9 mouse cellular contexts compared by ENCODE assay signal in genomic region chr8:9771606-9772518, GRCm38 (mm10). TPM values are rescaled to one million over a fixed set of nuclear protein-coding genes. Genes with fewer than 3 reads are reported as not detected.
DNase-seq lines count a peak whose midpoint lies in the region; ATAC-seq and TF ChIP-seq lines count a peak whose summit lies in the region.
"Had no signal": no experiment of that assay in that cellular context is flagged by ENCODE, and none has a peak within 500 bp of the region (broad histone marks: within the 10 kb centered on the region; RNA-seq: fewer than 3 reads in every experiment).

No protein-coding gene starts in this region.

- peak overlapping the region; percentile 87 for H3K4me2 ChIP-seq in forebrain, postnatal 0 days (ENCODE audit: low read depth)
- peak overlapping the region; percentile 83 for H3K4me2 ChIP-seq in midbrain, postnatal 0 days (ENCODE audit: low read depth, low read length, poor library complexity, severe bottlenecking)

- no peaks in the 10 kb centered on the region for H3K4me1 ChIP-seq in forebrain, postnatal 0 days (ENCODE audit: insufficient read depth)
- no peaks in the 10 kb centered on the region for H3K4me1 ChIP-seq in midbrain, postnatal 0 days (ENCODE audit: insufficient read depth, low read length)

- peak; percentile 72 for DNase-seq in heart, adult 11 months
- no peak for DNase-seq in heart, adult 18-20 months
- DNase-seq in cerebellum, adult 18-20 months: peak; percentile 70 to 71
- DNase-seq in forebrain, postnatal 0 days: peak; percentile 55
- peak; percentile 22 for DNase-seq in left cerebral cortex, adult 11 months (ENCODE audit: low spot score)
- DNase-seq in midbrain, postnatal 0 days (ENCODE audit: low spot score): peak; percentile 60
- no peak for DNase-seq in thymus, adult 18-20 months
- DNase-seq in kidney, postnatal 25 days: no peak

- peak overlapping the region; percentile 81 for H3K9ac ChIP-seq in forebrain, postnatal 0 days
- peak overlapping the region; percentile 85 for H3K9ac ChIP-seq in midbrain, postnatal 0 days (replicated peaks; ENCODE audit: low read length, poor library complexity, severe bottlenecking)

- H3K36me3 ChIP-seq in forebrain, postnatal 0 days (ENCODE audit: insufficient read depth): no peaks in the 10 kb centered on the region
- H3K36me3 ChIP-seq in midbrain, postnatal 0 days (ENCODE audit: insufficient read depth, low read length): no peaks in the 10 kb centered on the region

- no peaks in the 10 kb centered on the region; the same call in 1 of the 2 replicates for H3K27me3 ChIP-seq in forebrain, postnatal 0 days (ENCODE audit: insufficient read depth, low read length)
- H3K27me3 ChIP-seq in midbrain, postnatal 0 days (ENCODE audit: insufficient read depth, low read length): no peaks in the 10 kb centered on the region

- ATAC-seq in forebrain, postnatal 0 days: peak; percentile 64
- peak; percentile 56 for ATAC-seq in midbrain, postnatal 0 days (ENCODE audit: low FRiP score)

- no peaks in the 10 kb centered on the region for H3K9me3 ChIP-seq in forebrain, postnatal 0 days (ENCODE audit: low read length)
- H3K9me3 ChIP-seq in midbrain, postnatal 0 days (ENCODE audit: low read length): no peaks in the 10 kb centered on the region

- TF ChIP-seq CTCF in forebrain, postnatal 0 days (IDR thresholded peaks at IDR 0.05; ENCODE audit: low read depth): no peak; the same call in 1 of the 2 replicates
- TF ChIP-seq CTCF in midbrain, postnatal 0 days (IDR thresholded peaks at IDR 0.05): peak; percentile 14; the same call in 1 of the 2 replicates

- H3K4me3 ChIP-seq in forebrain, postnatal 0 days (ENCODE audit: low read depth, low read length): peak overlapping the region; percentile 76
- peak overlapping the region; percentile 70 for H3K4me3 ChIP-seq in midbrain, postnatal 0 days (ENCODE audit: low read depth, low read length)

- peak overlapping the region; percentile 85 for H3K27ac ChIP-seq in forebrain, postnatal 0 days (ENCODE audit: low read depth, low read length)
- peak overlapping the region; percentile 89 for H3K27ac ChIP-seq in midbrain, postnatal 0 days (ENCODE audit: low read depth, low read length)

- WGBS in forebrain, postnatal 0 days: 4% methylated on average over 47 of the region's 55 CpGs
- under 1% methylated on average over 39 of the region's 55 CpGs for WGBS in midbrain, postnatal 0 days

RNA-seq across cellular contexts. Expression of gene Fam155a, which starts 0.9 kb away (rescaled TPM):
- not detected for total RNA-seq in heart, adult 18-20 months (2021)
- total RNA-seq in forebrain, postnatal 0 days (2014; rRNA removed): 82.0 and 105 TPM in 2 replicates
- 16.7 and 29.0 TPM in 2 replicates for polyA plus RNA-seq in forebrain, postnatal 0 days (2015; fragmentation: Nextera tagmentation; extraction: Ambion mirVana)
- total RNA-seq in midbrain, postnatal 0 days (2014; rRNA removed): 122 and 129 TPM in 2 replicates
- 37.6 and 39.9 TPM in 2 replicates for polyA plus RNA-seq in midbrain, postnatal 0 days (2015; fragmentation: Nextera tagmentation; extraction: Ambion mirVana)
- polyA plus RNA-seq: C2C12 had no signal

Comparison
In these comparisons a context has a peak if more than half of its experiments do, and no peak if none do; other contexts are left out.
1. DNase-seq: peak in heart, adult 11 months (single experiment), cerebellum, adult 18-20 months (2 of 2), forebrain, postnatal 0 days (single experiment), left cerebral cortex, adult 11 months (single experiment) and midbrain, postnatal 0 days (single experiment); none in heart, adult 18-20 months (0 of 2), thymus, adult 18-20 months (0 of 2) and kidney, postnatal 25 days (0 of 2).
2. RNA of gene Fam155a, which starts 0.9 kb away (total RNA-seq): 122 to 129 TPM in midbrain, postnatal 0 days and 82.0 to 105 TPM in forebrain, postnatal 0 days; not detected in heart, adult 18-20 months; every median in the first group is over 10 times any median in the second.